Comparison of ENCODE assay signal across 10 mouse cellular contexts in genomic region chr19:16956319-16956718, GRCm38 (mm10). TPM values are rescaled to one million over a fixed set of nuclear protein-coding genes. Genes with fewer than 3 reads are reported as not detected.
DNase-seq lines count a peak whose midpoint lies in the region; ATAC-seq and TF ChIP-seq lines count a peak whose summit lies in the region.
"Had no signal": no experiment of that assay in that cellular context is flagged by ENCODE, and none has a peak within 500 bp of the region (broad histone marks: within the 10 kb centered on the region; RNA-seq: fewer than 3 reads in every experiment).

No protein-coding gene starts in this region.

- intact Hi-C loops in heart, postnatal 14 days (cut with DNase I), result no loop called here

- TF ChIP-seq POLR2A in cortical plate, adult 2 months (IDR thresholded peaks at IDR 0.05; ENCODE audit: extremely low read depth, insufficient read depth, low read length), result no peak

- peaks cover 11% of the 10 kb centered on the region for H3K4me1 ChIP-seq in heart, embryonic 11.5 days (ENCODE audit: control insufficient read depth, insufficient read depth, low read length)
- H3K4me1 ChIP-seq in cortical plate, adult 2 months (ENCODE audit: control insufficient read depth, insufficient read depth, low read length), result no peaks in the 10 kb centered on the region
- H3K4me1 ChIP-seq in hindbrain, embryonic 16.5 days (ENCODE audit: control insufficient read depth, insufficient read depth, low read depth, low read length), result peaks cover 12% of the 10 kb centered on the region
- H3K4me1 ChIP-seq in midbrain, embryonic 16.5 days (ENCODE audit: control insufficient read depth, insufficient read depth, low read length), result peaks cover 17% of the 10 kb centered on the region; the same call in 1 of the 2 replicates

- H3K27ac ChIP-seq in heart, embryonic 11.5 days (ENCODE audit: low read depth, low read length), result no peak overlapping the region
- no peak overlapping the region for H3K27ac ChIP-seq in cortical plate, adult 2 months (ENCODE audit: insufficient read depth, low read length)
- H3K27ac ChIP-seq in hindbrain, embryonic 16.5 days (ENCODE audit: low read depth, low read length), result no peak overlapping the region
- H3K27ac ChIP-seq in midbrain, embryonic 16.5 days (ENCODE audit: low read length), result no peak overlapping the region

- TF ChIP-seq CTCF in cortical plate, adult 2 months (IDR thresholded peaks at IDR 0.05; ENCODE audit: extremely low read depth, insufficient read depth, low read length), result no peak

- H3K9ac ChIP-seq in heart, embryonic 11.5 days (ENCODE audit: low read depth, low read length), result peak overlapping the region; percentile 60
- H3K9ac ChIP-seq in hindbrain, embryonic 16.5 days (ENCODE audit: low read depth, low read length), result peak overlapping the region; percentile 68
- H3K9ac ChIP-seq in midbrain, embryonic 16.5 days (ENCODE audit: low read depth, low read length), result peak overlapping the region; percentile 67

- no peaks in the 10 kb centered on the region for H3K9me3 ChIP-seq in heart, embryonic 11.5 days (replicated peaks; ENCODE audit: control insufficient read depth, low read length)
- H3K9me3 ChIP-seq in hindbrain, embryonic 16.5 days (ENCODE audit: control insufficient read depth, low read length), result no peaks in the 10 kb centered on the region
- no peaks in the 10 kb centered on the region for H3K9me3 ChIP-seq in midbrain, embryonic 16.5 days (replicated peaks; ENCODE audit: control insufficient read depth, low read length, poor library complexity, severe bottlenecking)
- H3K9me3 ChIP-seq: G1E had no signal

- H3K36me3 ChIP-seq in heart, embryonic 11.5 days (ENCODE audit: control insufficient read depth, insufficient read depth, low read length), result no peaks in the 10 kb centered on the region
- H3K36me3 ChIP-seq in hindbrain, embryonic 16.5 days (ENCODE audit: control insufficient read depth, insufficient read depth, low read length), result no peaks in the 10 kb centered on the region
- no peaks in the 10 kb centered on the region for H3K36me3 ChIP-seq in midbrain, embryonic 16.5 days (ENCODE audit: control insufficient read depth, insufficient read depth, low read length)
- H3K36me3 ChIP-seq: G1E had no signal

- peak; percentile 50 for ATAC-seq in heart, embryonic 11.5 days (replicated peaks; ENCODE audit: insufficient number of reproducible peaks, low FRiP score, low TSS enrichment)
- ATAC-seq in hindbrain, embryonic 16.5 days, result peak; percentile 13
- ATAC-seq in midbrain, embryonic 16.5 days, result peak; percentile 5; the same call in 1 of the 2 replicates
- ATAC-seq in CD4-positive, CD25-positive, alpha-beta regulatory T cell, adult 4 months, result no peak

- H3K27me3 ChIP-seq in heart, embryonic 11.5 days (ENCODE audit: control insufficient read depth, insufficient read depth, low read length), result peaks cover 16% of the 10 kb centered on the region
- H3K27me3 ChIP-seq in hindbrain, embryonic 16.5 days (replicated peaks; ENCODE audit: control insufficient read depth, insufficient read depth, low read length), result no peaks in the 10 kb centered on the region; the same call in 1 of the 2 replicates
- H3K27me3 ChIP-seq in midbrain, embryonic 16.5 days (ENCODE audit: control insufficient read depth, insufficient read depth, low read depth, low read length), result peaks cover 7% of the 10 kb centered on the region

- no peak for DNase-seq in heart, postnatal 14 days
- no peak for DNase-seq in adrenal gland, postnatal 36 days
- DNase-seq in kidney, adult 9 months, result no peak

- H3K4me2 ChIP-seq in heart, embryonic 11.5 days, result peak overlapping the region; percentile 90
- H3K4me2 ChIP-seq in hindbrain, embryonic 16.5 days (ENCODE audit: low read length), result peak overlapping the region; percentile 99
- peak overlapping the region; percentile 100 for H3K4me2 ChIP-seq in midbrain, embryonic 16.5 days (ENCODE audit: low read length)

- peak overlapping the region; percentile 50 for H3K4me3 ChIP-seq in heart, embryonic 11.5 days (ENCODE audit: low read depth, low read length)
- peak overlapping the region; percentile 27 for H3K4me3 ChIP-seq in cortical plate, adult 2 months (ENCODE audit: insufficient read depth, low read length)
- peak overlapping the region; percentile 59 for H3K4me3 ChIP-seq in hindbrain, embryonic 16.5 days (ENCODE audit: low read length)
- peak overlapping the region; percentile 61 for H3K4me3 ChIP-seq in midbrain, embryonic 16.5 days (ENCODE audit: low read depth, low read length)
- H3K4me3 ChIP-seq: erythroblast, embryonic 14.5 days had no signal

- 1% methylated on average over 7 of the region's 7 CpGs for WGBS in heart, embryonic 11.5 days (ENCODE audit: insufficient replicate concordance)
- WGBS in hindbrain, embryonic 16.5 days, result 4% methylated on average over 7 of the region's 7 CpGs
- 2% methylated on average over 7 of the region's 7 CpGs for WGBS in midbrain, embryonic 16.5 days

RNA-seq across cellular contexts. Expression of gene Prune2, which starts 0.4 kb away (rescaled TPM):
- 8.0 and 9.8 TPM in 2 replicates for polyA plus RNA-seq in heart, embryonic 11.5 days (2014; fragmentation: Nextera tagmentation; extraction: Ambion mirVana)
- 10 to 100 TPM; 22.6 to 25.2 TPM for total RNA-seq in heart, postnatal 14 days (2021)
- polyA plus RNA-seq in cortical plate, adult 2 months (2012; rRNA removed), result 34.2 and 37.2 TPM in 2 replicates
- polyA plus RNA-seq in hindbrain, embryonic 16.5 days (2015; fragmentation: Nextera tagmentation; extraction: Ambion mirVana), result 9.0 and 9.5 TPM in 2 replicates
- polyA plus RNA-seq in midbrain, embryonic 16.5 days (2015; fragmentation: Nextera tagmentation; extraction: Ambion mirVana), result 8.0 and 8.2 TPM in 2 replicates
- under 1 TPM; 0.17 to 0.24 TPM for polyA plus RNA-seq in CD4-positive, CD25-positive, alpha-beta regulatory T cell, adult 4 months (2017; shearing (Covaris generic))
- total RNA-seq in adrenal gland, postnatal 36 days (2021), result 10 to 100 TPM; 18.5 to 24.1 TPM
- polyA plus RNA-seq: erythroblast, embryonic 14.5 days; G1E had no signal
